Mouse (Mus musculus) embryonic facial prominence, embryonic 14.5 days (tissue): ENCODE measurements around the gene Sucnr1. TPM values are rescaled to one million over a fixed set of nuclear protein-coding genes. Genes with fewer than 3 reads are reported as not detected.

Experiments used
- ATAC-seq: fragments of 200-750 bp; cut with Nextera tagmentation; 2 replicates; pipeline ENCODE4 v1.8.0; 2017; ENCODE audit warnings: low read depth, moderate number of reproducible peaks, moderate TSS enrichment
- DNase-seq: peaks from one replicate; pipeline ENCODE4 v3.0.0-alpha.2; 2015; ENCODE audit warnings: low spot score
- H3K27ac ChIP-seq: fragments of 300-500 bp; sonication (generic); replicated peaks from 2 replicates; pipeline ENCODE4 v1.5.1; 2014; ENCODE audit warnings: low read depth, mild to moderate bottlenecking, low read length, moderate library complexity
- H3K27me3 ChIP-seq: fragments of 300-500 bp; sonication (generic); replicated peaks from 2 replicates; pipeline ENCODE4 v1.6.1; 2014; ENCODE audit warnings: low read length; ENCODE audit not compliant: control insufficient read depth, insufficient read depth
- H3K36me3 ChIP-seq: fragments of 300-500 bp; sonication (generic); 2 replicates; pipeline ENCODE4 v1.6.1; 2014; ENCODE audit warnings: low read length, mixed read lengths; ENCODE audit not compliant: control insufficient read depth, insufficient read depth
- H3K4me1 ChIP-seq: fragments of 300-500 bp; sonication (generic); 2 replicates; pipeline ENCODE4 v1.6.1; 2014; ENCODE audit warnings: antibody characterized with exemption, low read length; ENCODE audit not compliant: control insufficient read depth, insufficient read depth
- H3K4me2 ChIP-seq: fragments of 300-500 bp; sonication (generic); 2 replicates; pipeline ENCODE4 v1.6.1; 2014; ENCODE audit warnings: low read depth, mild to moderate bottlenecking, low read length, moderate library complexity, mixed read lengths
- H3K4me3 ChIP-seq: fragments of 300-500 bp; sonication (generic); 2 replicates; pipeline ENCODE4 v1.5.1; 2014; ENCODE audit warnings: low read depth, mild to moderate bottlenecking, low read length
- H3K9ac ChIP-seq: fragments of 300-500 bp; sonication (generic); 2 replicates; pipeline ENCODE4 v1.6.1; 2014; ENCODE audit warnings: low read depth, mild to moderate bottlenecking, low read length, moderate library complexity, mixed read lengths
- H3K9me3 ChIP-seq: fragments of 300-500 bp; sonication (generic); 2 replicates; pipeline ENCODE4 v1.6.1; 2016; ENCODE audit warnings: low read length; ENCODE audit not compliant: control insufficient read depth
- WGBS: fragments of 180-500 bp; shearing (Covaris S2); extraction: QIAGEN DNeasy Blood & Tissue Kit; methylation state at CpG from one replicate; pipeline ENCODE4 v1.1.7; 2014; 5-methylcytosine and 5-hydroxymethylcytosine counted together
- polyA plus RNA-seq: library from polyadenylated mRNA; unstranded; fragments of >200 nt; fragmentation: Nextera tagmentation; extraction: Ambion mirVana; gene quantifications from 2 replicates; pipeline ENCODE4 v1.2.1, GENCODE M21; 2014

The Sucnr1 gene
- polyA plus RNA-seq, 1 experiment from 2014 or later = 1.6 TPM

- Histone ChIP-seq H3K4me2 (no peak overlapping the region), H3K9me3 (no peaks in the 10 kb centered on the region), H3K27ac (no peak overlapping the region), H3K27me3 (no peaks in the 10 kb centered on the region), H3K36me3 (no peaks in the 10 kb centered on the region), H3K4me1 (no peaks in the 10 kb centered on the region), H3K9ac (no peak overlapping the region), H3K4me3 (no peak overlapping the region)
- ATAC-seq (no peak), DNase-seq (peak; percentile 9)
- 52% methylated on average over 4 of the region's 4 CpGs for WGBS
Observed at GRCm38 (mm10) chr3:60080572-60080971, 1.1 kb upstream of the Sucnr1 start.

- no peaks in the 10 kb centered on the region for H3K9me3 ChIP-seq
- ATAC-seq (no peak), DNase-seq (no peak)
- H3K9ac ChIP-seq = no peak overlapping the region
- H3K4me3 ChIP-seq = no peak overlapping the region
- no peaks in the 10 kb centered on the region for H3K36me3 ChIP-seq
- no peak overlapping the region for H3K4me2 ChIP-seq
- H3K27me3 ChIP-seq = no peaks in the 10 kb centered on the region
- no peak overlapping the region for H3K27ac ChIP-seq
- no peaks in the 10 kb centered on the region for H3K4me1 ChIP-seq
- WGBS = 86% methylated on average over 3 of the region's 3 CpGs
Observed at GRCm38 (mm10) chr3:60082746-60083145, 1.1 kb downstream of the Sucnr1 start.

DNA sequence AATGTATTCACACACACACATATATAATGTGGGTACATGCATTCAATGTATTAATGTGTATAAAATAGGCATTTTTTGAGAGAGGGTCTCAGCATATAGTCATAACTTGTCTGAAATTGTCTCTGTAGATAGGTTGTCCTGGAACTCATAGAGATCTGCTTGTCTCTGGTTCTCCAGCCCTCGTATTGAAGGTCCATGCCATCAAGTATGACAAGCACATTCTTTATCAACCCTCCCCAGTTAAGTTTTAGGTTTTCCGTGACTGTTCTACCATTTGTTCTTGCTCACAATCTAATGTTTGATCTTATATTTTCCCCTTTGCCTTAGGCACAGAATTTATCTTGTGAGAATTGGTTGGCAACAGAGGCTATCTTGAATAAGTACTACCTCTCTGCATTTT lies 4.1 kb downstream of the Sucnr1 start:
- WGBS = 81% methylated on average over 2 of the region's 2 CpGs

GRCm38 (mm10) chr3:60091321-60091720 lies 9.7 kb downstream of the Sucnr1 start:
- H3K4me1 ChIP-seq = no peaks in the 10 kb centered on the region
- ATAC-seq = no peak
- no peaks in the 10 kb centered on the region for H3K9me3 ChIP-seq
- H3K4me3 ChIP-seq = no peak overlapping the region
- no peak overlapping the region for H3K9ac ChIP-seq
- no peak overlapping the region for H3K4me2 ChIP-seq
- no peaks in the 10 kb centered on the region for H3K36me3 ChIP-seq
- WGBS = 72% methylated on average over 8 of the region's 8 CpGs
- H3K27me3 ChIP-seq = no peaks in the 10 kb centered on the region
- DNase-seq = no peak
- no peak overlapping the region for H3K27ac ChIP-seq

More for the DNA sequence above, 4.1 kb downstream of the Sucnr1 start:
- no peaks in the 10 kb centered on the region for H3K27me3 ChIP-seq
- no peak overlapping the region for H3K4me3 ChIP-seq
- no peaks in the 10 kb centered on the region for H3K4me1 ChIP-seq
- no peaks in the 10 kb centered on the region for H3K9me3 ChIP-seq
- ATAC-seq (no peak), DNase-seq (no peak)
- no peak overlapping the region for H3K9ac ChIP-seq
- H3K27ac ChIP-seq = no peak overlapping the region
- H3K36me3 ChIP-seq = no peaks in the 10 kb centered on the region
- no peak overlapping the region for H3K4me2 ChIP-seq

DNA sequence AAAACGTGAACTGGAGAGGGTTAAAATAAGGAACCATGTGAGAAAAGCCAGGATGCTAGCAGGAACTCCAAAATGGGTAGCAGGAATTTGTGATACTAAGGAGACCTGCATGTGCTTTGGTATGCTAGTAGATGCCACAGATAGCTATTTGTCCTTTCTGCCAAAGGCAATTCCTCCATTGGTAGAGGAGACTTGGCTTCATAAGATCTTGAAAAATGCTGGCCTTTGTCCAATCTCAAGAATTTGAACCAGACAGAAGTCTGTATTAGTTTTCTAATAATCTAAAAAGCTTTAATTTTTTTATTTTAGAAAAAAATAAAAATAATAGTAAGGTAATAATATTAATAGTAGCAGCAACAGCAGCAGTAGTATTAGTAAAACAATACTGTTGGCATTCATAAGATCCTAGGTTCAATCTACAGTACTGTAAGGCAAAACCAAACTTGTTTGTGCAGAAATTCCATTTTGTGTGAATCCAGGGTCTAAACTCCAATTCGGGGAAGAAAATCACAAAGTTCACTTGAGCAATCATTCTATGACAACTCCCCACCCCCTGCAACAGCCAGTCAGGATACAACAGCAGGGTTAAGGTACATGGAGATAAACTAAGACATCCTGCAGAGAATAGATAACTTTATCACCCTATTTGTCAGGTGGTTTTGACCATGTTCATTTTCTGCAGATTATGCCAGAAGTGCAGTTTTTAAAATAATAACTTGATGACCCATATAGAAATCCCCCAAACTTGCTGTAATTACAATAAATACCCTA lies 12.9 kb downstream of the Sucnr1 start:
- no peaks in the 10 kb centered on the region for H3K27me3 ChIP-seq
- H3K4me2 ChIP-seq = no peak overlapping the region
- DNase-seq = no peak
- no peaks in the 10 kb centered on the region for H3K36me3 ChIP-seq
- no peak for ATAC-seq
- H3K4me3 ChIP-seq = no peak overlapping the region
- 97% methylated on average over 1 of the region's 2 CpGs for WGBS
- H3K27ac ChIP-seq = no peak overlapping the region
- H3K4me1 ChIP-seq = no peaks in the 10 kb centered on the region
- no peaks in the 10 kb centered on the region for H3K9me3 ChIP-seq
- H3K9ac ChIP-seq = no peak overlapping the region

GRCm38 (mm10) chr3:60096941-60097340 lies 15.3 kb downstream of the Sucnr1 start:
- WGBS = 77% methylated on average over 3 of the region's 3 CpGs

DNA sequence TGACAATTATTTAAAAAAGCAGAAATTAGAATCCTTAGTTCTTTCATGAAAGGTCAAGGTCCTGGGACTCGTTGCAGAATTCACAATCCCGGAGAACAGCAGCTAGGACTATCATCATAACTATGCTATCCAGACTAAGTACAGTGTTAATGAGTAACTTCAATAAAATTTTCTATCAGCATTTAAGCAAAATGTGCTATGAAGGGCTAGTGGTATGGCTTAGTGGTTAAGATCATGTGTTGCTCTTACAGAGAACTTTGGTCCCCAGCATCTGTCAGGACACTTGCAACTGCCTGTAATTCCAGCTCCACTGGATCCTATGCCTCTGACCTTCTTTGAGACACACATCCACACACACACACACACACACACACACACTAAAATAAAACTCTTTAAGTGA lies 15.8 kb downstream of the Sucnr1 start:
- H3K4me1 ChIP-seq = no peaks in the 10 kb centered on the region
- ATAC-seq (no peak), DNase-seq (no peak)
- no peak overlapping the region for H3K4me3 ChIP-seq
- H3K27me3 ChIP-seq = no peaks in the 10 kb centered on the region
- no peaks in the 10 kb centered on the region for H3K9me3 ChIP-seq
- no peaks in the 10 kb centered on the region for H3K36me3 ChIP-seq
- WGBS = 84% methylated on average over 2 of the region's 2 CpGs
- no peak overlapping the region for H3K9ac ChIP-seq
- H3K4me2 ChIP-seq = no peak overlapping the region
- no peak overlapping the region for H3K27ac ChIP-seq

More at GRCm38 (mm10) chr3:60096941-60097340, 15.3 kb downstream of the Sucnr1 start:
- no peaks in the 10 kb centered on the region for H3K4me1 ChIP-seq
- H3K9ac ChIP-seq = no peak overlapping the region
- ATAC-seq (no peak), DNase-seq (no peak)
- H3K27me3 ChIP-seq = no peaks in the 10 kb centered on the region
- no peak overlapping the region for H3K4me2 ChIP-seq
- no peak overlapping the region for H3K4me3 ChIP-seq
- no peaks in the 10 kb centered on the region for H3K36me3 ChIP-seq
- no peak overlapping the region for H3K27ac ChIP-seq
- H3K9me3 ChIP-seq = no peaks in the 10 kb centered on the region

DNA sequence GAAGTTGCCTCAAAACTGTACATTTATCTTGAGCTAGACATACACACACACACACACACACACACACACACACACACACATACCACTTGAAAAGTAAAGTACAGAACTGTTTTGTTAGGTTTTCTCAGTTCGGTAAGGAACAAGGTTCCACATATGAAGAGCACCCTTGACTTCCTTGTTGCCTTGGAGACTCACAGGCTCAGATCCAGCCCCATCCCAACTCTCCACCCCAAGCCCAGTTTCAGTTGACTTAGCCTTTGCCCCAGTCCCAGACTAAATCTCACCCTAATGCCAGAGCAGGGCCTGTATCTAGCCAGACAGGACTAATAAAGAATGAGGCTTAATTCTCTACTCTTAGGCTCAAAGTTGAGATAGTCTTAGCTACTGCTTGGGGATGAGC lies 16.9 kb downstream of the Sucnr1 start:
- no peak overlapping the region for H3K4me3 ChIP-seq
- ATAC-seq = no peak
- no peaks in the 10 kb centered on the region for H3K9me3 ChIP-seq
- H3K27me3 ChIP-seq = no peaks in the 10 kb centered on the region
- DNase-seq = no peak
- no peaks in the 10 kb centered on the region for H3K36me3 ChIP-seq
- H3K27ac ChIP-seq = no peak overlapping the region
- H3K9ac ChIP-seq = no peak overlapping the region
- WGBS = 77% methylated on average over 1 of the region's 1 CpGs
- no peak overlapping the region for H3K4me2 ChIP-seq
- no peaks in the 10 kb centered on the region for H3K4me1 ChIP-seq

DNA sequence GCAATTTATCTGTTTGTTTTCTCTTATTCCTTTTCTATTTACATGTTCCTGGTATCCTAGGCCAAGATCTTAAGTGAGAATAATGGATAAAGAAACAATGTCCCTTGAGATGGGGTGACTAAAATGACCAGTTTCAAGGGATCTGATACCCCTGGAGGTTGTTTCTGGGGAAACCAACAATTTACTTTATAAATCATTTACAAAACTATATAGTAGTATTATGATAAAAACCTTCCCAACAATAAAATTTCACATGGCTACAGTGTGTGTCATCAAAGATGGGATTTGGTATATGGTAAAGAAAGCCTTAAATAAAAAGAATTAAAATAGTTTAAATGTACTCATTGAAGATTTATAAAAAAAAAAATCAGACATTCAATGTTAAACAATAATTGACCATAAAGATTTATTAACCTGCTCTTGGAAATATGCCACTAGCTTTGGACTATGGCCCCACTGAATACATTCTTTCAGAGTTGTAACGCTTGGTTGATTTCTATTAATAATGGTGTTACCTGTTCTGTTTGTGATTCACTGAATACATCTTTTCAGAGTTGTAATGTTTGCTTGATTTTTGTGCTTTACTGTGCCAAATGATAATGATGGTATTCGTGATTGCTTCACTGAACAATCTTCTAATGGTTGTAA lies 22.9 kb downstream of the Sucnr1 start:
- ATAC-seq (no peak), DNase-seq (no peak)
- Histone ChIP-seq H3K4me1 (no peaks in the 10 kb centered on the region), H3K4me2 (no peak overlapping the region), H3K9ac (no peak overlapping the region), H3K9me3 (no peaks in the 10 kb centered on the region), H3K36me3 (no peaks in the 10 kb centered on the region), H3K27ac (no peak overlapping the region), H3K27me3 (no peaks in the 10 kb centered on the region), H3K4me3 (no peak overlapping the region)
- WGBS = 78% methylated on average over 2 of the region's 2 CpGs
